Mouse (Mus musculus): ENCODE data around the gene Arhgef28.

DNA sequence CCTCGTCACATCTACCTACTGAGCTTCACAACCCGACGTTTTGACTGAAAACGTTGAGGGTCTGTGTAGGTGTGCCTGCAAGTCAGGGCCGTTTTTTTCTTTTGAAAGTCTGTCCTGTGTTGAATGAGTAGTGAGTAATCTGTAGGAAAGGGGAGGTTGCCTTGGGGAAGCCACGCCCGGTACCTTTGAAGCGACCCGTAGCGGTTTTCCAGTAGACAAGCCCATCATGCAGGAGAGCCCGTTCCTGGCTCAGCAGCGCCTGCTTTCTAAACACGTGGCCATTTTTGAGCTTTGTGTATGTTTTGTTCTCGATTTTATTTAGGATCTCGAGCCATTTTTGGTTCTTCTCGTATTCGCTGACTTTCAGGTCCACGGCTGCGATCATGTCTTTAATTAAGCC lies 252.7 kb downstream of the Arhgef28 start:
- TF ChIP-seq GATA1 (IDR thresholded peaks at IDR 0.05; ENCODE audit: borderline replicate concordance, low read length), result no peak
- no peak for TF ChIP-seq FLI1 (IDR thresholded peaks at IDR 0.05; ENCODE audit: low read length)

Data from megakaryocyte, embryonic 14.5 days (primary cell).